Mouse (Mus musculus) retina, postnatal 1 day (tissue): ENCODE data around the gene Rora.

Experiments
- DNase-seq: peaks from one replicate; pipeline ENCODE4 v3.0.0-alpha.2; 2012

Rora gene

GRCm38 (mm10) chr9:69376982-69377653, 723.5 kb downstream of the Rora start:
- DNase-seq: no peak

GRCm38 (mm10) chr9:69377654-69378045, 724.1 kb downstream of the Rora start:
- DNase-seq: no peak

- no peak for DNase-seq
Observed at GRCm38 (mm10) chr9:69380546-69380945, 727.0 kb downstream of the Rora start.

GRCm38 (mm10) chr9:69381741-69382140, 728.2 kb downstream of the Rora start:
- no peak for DNase-seq

GRCm38 (mm10) chr9:69384475-69384874, 730.9 kb downstream of the Rora start:
- no peak for DNase-seq

- no peak for DNase-seq
Observed at GRCm38 (mm10) chr9:69384905-69385304, 731.3 kb downstream of the Rora start.

- no peak for DNase-seq
Observed at GRCm38 (mm10) chr9:69387296-69387695, 733.7 kb downstream of the Rora start.

- DNase-seq: no peak
Observed at GRCm38 (mm10) chr9:69390631-69391030, 737.0 kb downstream of the Rora start.

- no peak for DNase-seq
Observed at GRCm38 (mm10) chr9:69394234-69394633, 740.6 kb downstream of the Rora start.

- no peak for DNase-seq
Observed at GRCm38 (mm10) chr9:69397432-69397759, 743.8 kb downstream of the Rora start.

- peak; percentile 89 for DNase-seq
Observed at GRCm38 (mm10) chr9:69397760-69398452, 744.3 kb downstream of the Rora start, which contains the start of gene Ice2. Ice2 (plus strand) TSS chr9:69397906.

GRCm38 (mm10) chr9:69398453-69398850, 744.9 kb downstream of the Rora start:
- no peak for DNase-seq

- no peak for DNase-seq
Observed at GRCm38 (mm10) chr9:69404671-69405070, 751.1 kb downstream of the Rora start.

- peak; percentile 14 for DNase-seq
Observed at GRCm38 (mm10) chr9:69419476-69419875, 765.9 kb downstream of the Rora start.

GRCm38 (mm10) chr9:69430531-69430930, 776.9 kb downstream of the Rora start:
- DNase-seq: no peak

- no peak for DNase-seq
Observed at GRCm38 (mm10) chr9:69431863-69432555, 778.4 kb downstream of the Rora start.

GRCm38 (mm10) chr9:69435194-69435593, 781.6 kb downstream of the Rora start:
- DNase-seq: no peak

GRCm38 (mm10) chr9:69435662-69436061, 782.1 kb downstream of the Rora start:
- no peak for DNase-seq
